ENCODE assay signal across 14 mouse cellular contexts in genomic region chr12:98187186-98187899, GRCm38 (mm10).
DNase-seq lines count a peak whose midpoint lies in the region; ATAC-seq and TF ChIP-seq lines count a peak whose summit lies in the region.
"Had no signal": no experiment of that assay in that cellular context is flagged by ENCODE, and none has a peak within 500 bp of the region (broad histone marks: within the 10 kb centered on the region; RNA-seq: fewer than 3 reads in every experiment).

No protein-coding gene starts in this region.

- no peaks in the 10 kb centered on the region for H3K9me3 ChIP-seq in heart, embryonic 12.5 days (replicated peaks)
- H3K9me3 ChIP-seq: heart, embryonic 15.5 days; hindbrain, embryonic 15.5 days; kidney, embryonic 15.5 days; megakaryocyte, embryonic 14.5 days had no signal

- no peak overlapping the region for H3K9ac ChIP-seq in heart, embryonic 12.5 days
- H3K9ac ChIP-seq: heart, embryonic 15.5 days; hindbrain, embryonic 15.5 days; kidney, embryonic 15.5 days; lung, embryonic 14.5 days had no signal

- no peak for TF ChIP-seq CTCF in left cerebral cortex, adult 2 months (IDR thresholded peaks at IDR 0.05)

- WGBS in heart, embryonic 12.5 days = 57% methylated on average over 8 of the region's 8 CpGs

- H3K27ac ChIP-seq in left cerebral cortex, adult 2 months = peak overlapping the region; percentile 75
- no peak overlapping the region for H3K27ac ChIP-seq in heart, embryonic 12.5 days (ENCODE audit: poor library complexity, severe bottlenecking)
- H3K27ac ChIP-seq: heart, embryonic 15.5 days; hindbrain, embryonic 15.5 days; kidney, embryonic 15.5 days had no signal

- no peak overlapping the region for H3K4me2 ChIP-seq in heart, embryonic 12.5 days
- H3K4me2 ChIP-seq: heart, embryonic 15.5 days; hindbrain, embryonic 15.5 days; kidney, embryonic 15.5 days; lung, embryonic 14.5 days had no signal

- no peak overlapping the region for H3K4me3 ChIP-seq in left cerebral cortex, adult 2 months
- H3K4me3 ChIP-seq in heart, embryonic 12.5 days = no peak overlapping the region
- H3K4me3 ChIP-seq: heart, embryonic 15.5 days; hindbrain, embryonic 15.5 days; kidney, embryonic 15.5 days; megakaryocyte, embryonic 14.5 days had no signal

- ATAC-seq in heart, embryonic 12.5 days (ENCODE audit: insufficient number of reproducible peaks, low FRiP score) = no peak

- intact Hi-C loops in left cerebral cortex, adult 2 months (cut with DNase I) = loop anchor here (1.0 to 10.0 kb wide), 5 partner anchors 81 to 1053 kb away; no protein-coding TSS in a partner anchor

- no peaks in the 10 kb centered on the region for H3K36me3 ChIP-seq in heart, embryonic 12.5 days
- H3K36me3 ChIP-seq: heart, embryonic 15.5 days; hindbrain, embryonic 15.5 days; kidney, embryonic 15.5 days had no signal

- peaks cover 3% of the 10 kb centered on the region; the same call in 1 of the 2 replicates for H3K4me1 ChIP-seq in heart, embryonic 12.5 days (replicated peaks)
- H3K4me1 ChIP-seq: heart, embryonic 15.5 days; hindbrain, embryonic 15.5 days; kidney, embryonic 15.5 days; megakaryocyte, embryonic 14.5 days had no signal

- DNase-seq in right cerebral cortex, adult 18-20 months = peak; percentile 67
- DNase-seq in right cerebral cortex, postnatal 4 days = no peak
- peak; percentile 11 to 22 for DNase-seq in frontal cortex, postnatal 25 days (ENCODE audit: low spot score in 2 of 2)
- peak in 1 of 2 experiments; percentile 36 for DNase-seq in left cerebral cortex, adult 2 months (ENCODE audit: extremely low spot score in 1 of 2, low spot score in 2 of 2)
- no peak for DNase-seq in kidney, postnatal 25 days
- DNase-seq in lung, postnatal 25 days (ENCODE audit: low spot score) = no peak
- DNase-seq: adrenal gland, postnatal 14 days; gastrocnemius, postnatal 14 days; lung, embryonic 14.5 days had no signal

- H3K27me3 ChIP-seq in heart, embryonic 12.5 days (replicated peaks) = no peaks in the 10 kb centered on the region
- H3K27me3 ChIP-seq: hindbrain, embryonic 15.5 days; megakaryocyte, embryonic 14.5 days had no signal

Comparison
In these comparisons a context has a peak if more than half of its experiments do, and no peak if none do; other contexts are left out.
1. DNase-seq: peak in right cerebral cortex, adult 18-20 months (single experiment) and frontal cortex, postnatal 25 days (2 of 2); none in right cerebral cortex, postnatal 4 days (single experiment), kidney, postnatal 25 days (0 of 2) and lung, postnatal 25 days (single experiment).